Mouse (Mus musculus): Measurements from ENCODE around the gene Utp6. TPM values are rescaled to one million over a fixed set of nuclear protein-coding genes. Genes with fewer than 3 reads are reported as not detected.
A peak's percentile ranks its signal among the peaks of the same experiment; 100 is the strongest.
"Not testable (repeated sequence)": the region's sequence is repeated elsewhere in the genome, so short reads cannot be mapped to it uniquely, and the experiment has no call there.

Gene Utp6
- total and polyA plus RNA-seq, 2 experiments, result 4.2 to 26.6 TPM

DNA sequence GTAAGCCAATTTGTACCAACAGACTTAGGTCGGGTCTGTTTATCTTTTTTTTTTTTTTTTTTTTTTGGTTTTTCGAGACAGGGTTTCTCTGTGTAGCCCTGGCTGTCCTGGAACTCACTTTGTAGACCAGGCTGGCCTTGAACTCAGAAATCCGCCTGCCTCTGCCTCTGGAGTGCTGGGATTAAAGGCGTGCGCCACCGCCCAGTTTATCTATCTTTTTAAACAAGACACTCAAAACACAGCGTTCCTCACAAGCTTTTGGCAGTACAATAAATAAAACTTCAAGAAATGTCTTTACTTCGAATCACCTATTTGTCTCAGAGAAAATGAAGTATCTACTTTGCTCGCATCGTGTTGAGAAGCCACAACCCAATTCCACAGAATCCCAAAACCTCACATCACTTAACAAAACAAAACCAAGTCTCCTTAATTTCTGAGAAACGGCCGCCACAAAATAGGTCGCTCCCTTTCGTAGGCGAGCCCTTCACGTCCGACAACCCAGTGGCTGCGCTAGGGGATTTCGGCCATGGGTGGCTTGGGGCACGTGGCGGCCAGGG lies 29.9 kb upstream of the Utp6 start:
- DNase-seq (ENCODE audit: extremely low read depth, low read depth, low spot score), result peak; percentile 16
- H3K27me3 ChIP-seq (ENCODE audit: control insufficient read depth, insufficient read depth, low read length), result no peaks in the 10 kb centered on the region
- no peaks in the 10 kb centered on the region; the same call in 1 of the 2 replicates for H3K4me1 ChIP-seq (ENCODE audit: control insufficient read depth, insufficient read depth, low read length)
- TF ChIP-seq CTCF (IDR thresholded peaks at IDR 0.05; ENCODE audit: low read depth, low read length) (no peak), POLR2A (IDR thresholded peaks at IDR 0.05; ENCODE audit: extremely low read depth, insufficient read depth, low read length) (no peak)
- H3K27ac ChIP-seq (replicated peaks; ENCODE audit: insufficient read depth, low read depth, low read length), result no peak overlapping the region
- peaks cover 8% of the 10 kb centered on the region; the same call in 1 of the 2 replicates for H3K79me2 ChIP-seq (ENCODE audit: control insufficient read depth, insufficient read depth, low read length)
- peaks cover 4% of the 10 kb centered on the region; the same call in 1 of the 2 replicates for H3K36me3 ChIP-seq (ENCODE audit: control insufficient read depth, insufficient read depth, low read length)
- peak overlapping the region; percentile 73 for H3K9ac ChIP-seq (ENCODE audit: low read depth, low read length)
- peak overlapping the region; percentile 86 for H3K4me3 ChIP-seq (ENCODE audit: insufficient read depth, low read depth, low read length)
- 22% methylated on average over 21 of the region's 21 CpGs for WGBS

DNA sequence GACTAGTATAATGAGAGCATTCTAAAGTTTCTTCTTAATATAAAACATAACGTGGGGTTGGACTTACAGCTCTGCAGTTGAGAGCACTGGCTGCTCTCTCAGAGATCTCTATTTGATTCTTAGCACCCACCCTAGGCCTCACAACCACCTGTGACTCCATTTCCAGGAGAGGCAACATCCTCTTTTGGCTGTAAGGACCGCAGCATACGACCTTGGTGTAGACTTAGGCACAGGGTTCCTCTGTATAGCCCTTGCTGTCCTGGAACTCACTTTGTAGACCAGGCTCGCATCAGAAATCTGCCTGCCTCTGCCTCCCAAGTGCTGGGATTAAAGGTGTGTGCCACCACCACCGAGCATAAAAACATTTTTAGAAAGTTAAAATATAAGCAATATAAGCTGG lies 29.4 kb upstream of the Utp6 start:
- Histone ChIP-seq H3K27ac (replicated peaks; ENCODE audit: insufficient read depth, low read depth, low read length) (no peak overlapping the region), H3K27me3 (ENCODE audit: control insufficient read depth, insufficient read depth, low read length) (no peaks in the 10 kb centered on the region), H3K4me3 (ENCODE audit: insufficient read depth, low read depth, low read length) (no peak overlapping the region), H3K79me2 (ENCODE audit: control insufficient read depth, insufficient read depth, low read length) (peaks cover 8% of the 10 kb centered on the region; the same call in 1 of the 2 replicates), H3K4me1 (ENCODE audit: control insufficient read depth, insufficient read depth, low read length) (no peaks in the 10 kb centered on the region; the same call in 1 of the 2 replicates), H3K9ac (ENCODE audit: low read depth, low read length) (no peak overlapping the region), H3K36me3 (ENCODE audit: control insufficient read depth, insufficient read depth, low read length) (peaks cover 2% of the 10 kb centered on the region; the same call in 1 of the 2 replicates)
- TF ChIP-seq POLR2A (IDR thresholded peaks at IDR 0.05; ENCODE audit: extremely low read depth, insufficient read depth, low read length), result no peak
- 93% methylated on average over 5 of the region's 5 CpGs for WGBS
- DNase-seq (ENCODE audit: extremely low read depth, low read depth, low spot score), result no peak

DNA sequence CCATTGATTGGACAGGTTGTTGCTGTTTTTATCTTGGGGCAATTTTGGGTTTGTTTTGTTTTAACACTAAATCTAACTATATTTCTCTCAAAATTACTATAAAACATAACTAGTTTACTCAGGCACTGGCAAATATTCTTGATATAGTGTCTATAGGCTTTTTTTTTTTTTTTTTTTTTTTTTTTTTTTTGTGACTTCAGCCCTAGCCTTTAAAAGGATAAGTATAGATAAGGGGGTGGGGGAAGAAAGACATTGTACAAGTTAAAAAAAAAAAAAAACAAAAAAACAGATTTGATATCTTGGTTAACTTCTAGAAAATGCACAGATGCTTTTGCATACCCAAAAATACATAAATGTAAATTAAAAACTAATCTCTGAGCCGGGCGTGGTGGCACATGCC lies 27.9 kb upstream of the Utp6 start:
- no peak for TF ChIP-seq CTCF (IDR thresholded peaks at IDR 0.05; ENCODE audit: low read depth, low read length)
- TF ChIP-seq POLR2A (IDR thresholded peaks at IDR 0.05; ENCODE audit: extremely low read depth, insufficient read depth, low read length), result no peak
- H3K9ac ChIP-seq (ENCODE audit: low read depth, low read length), result no peak overlapping the region
- H3K79me2 ChIP-seq (ENCODE audit: control insufficient read depth, insufficient read depth, low read length), result peaks cover 8% of the 10 kb centered on the region; the same call in 1 of the 2 replicates
- no peak overlapping the region for H3K27ac ChIP-seq (replicated peaks; ENCODE audit: insufficient read depth, low read depth, low read length)
- no peak for DNase-seq (ENCODE audit: extremely low read depth, low read depth, low spot score)
- 98% methylated on average over 2 of the region's 2 CpGs for WGBS
- H3K4me3 ChIP-seq (ENCODE audit: insufficient read depth, low read depth, low read length), result no peak overlapping the region
- H3K27me3 ChIP-seq (ENCODE audit: control insufficient read depth, insufficient read depth, low read length), result no peaks in the 10 kb centered on the region
- no peaks in the 10 kb centered on the region for H3K36me3 ChIP-seq (ENCODE audit: control insufficient read depth, insufficient read depth, low read length)
- H3K4me1 ChIP-seq (ENCODE audit: control insufficient read depth, insufficient read depth, low read length), result no peaks in the 10 kb centered on the region; the same call in 1 of the 2 replicates

DNA sequence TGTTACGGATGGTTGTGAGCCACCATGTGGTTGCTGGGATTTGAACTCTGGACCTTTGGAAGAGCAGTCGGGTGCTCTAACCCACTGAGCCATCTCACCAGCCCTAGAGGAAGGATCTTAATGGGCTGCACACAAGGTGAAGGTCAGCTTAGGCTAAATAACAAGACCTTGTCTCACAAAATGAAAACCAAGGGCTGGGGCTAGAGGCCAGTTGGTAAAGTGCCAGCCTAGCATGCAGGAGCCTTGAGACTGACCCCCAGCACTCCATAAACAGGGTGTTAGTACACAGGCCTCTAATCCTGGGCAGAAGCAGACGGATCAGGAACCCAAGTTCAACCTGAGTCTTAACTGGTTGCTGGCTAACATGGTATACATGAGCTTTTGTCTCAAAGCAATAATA lies 25.7 kb upstream of the Utp6 start:
- WGBS, result 94% methylated on average over 3 of the region's 3 CpGs
- no peaks in the 10 kb centered on the region for H3K79me2 ChIP-seq (ENCODE audit: control insufficient read depth, insufficient read depth, low read length)
- DNase-seq (ENCODE audit: extremely low read depth, low read depth, low spot score), result no peak

DNA sequence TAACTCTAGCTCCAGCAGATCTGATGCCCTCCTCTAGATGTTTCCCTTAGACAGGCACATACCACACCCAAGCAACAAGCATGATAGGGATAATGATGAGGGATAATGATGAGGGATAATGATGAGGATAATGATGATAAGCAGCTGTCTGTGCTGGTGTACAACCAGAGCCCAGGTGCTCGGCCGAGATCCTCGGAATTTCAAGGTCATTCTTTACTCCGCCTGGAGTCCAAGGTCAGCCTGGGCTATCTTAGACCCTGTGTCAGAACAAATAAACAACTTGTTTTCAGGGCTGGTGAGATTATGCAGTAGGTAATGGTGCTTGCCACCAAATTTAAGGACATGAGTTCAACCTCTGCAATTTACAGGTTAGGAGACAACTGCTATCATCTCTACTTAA lies 24.7 kb upstream of the Utp6 start:
- H3K36me3 ChIP-seq (ENCODE audit: control insufficient read depth, insufficient read depth, low read length), result no peaks in the 10 kb centered on the region
- TF ChIP-seq POLR2A (IDR thresholded peaks at IDR 0.05; ENCODE audit: extremely low read depth, insufficient read depth, low read length), result no peak
- H3K27me3 ChIP-seq (ENCODE audit: control insufficient read depth, insufficient read depth, low read length), result no peaks in the 10 kb centered on the region
- H3K79me2 ChIP-seq (ENCODE audit: control insufficient read depth, insufficient read depth, low read length), result no peaks in the 10 kb centered on the region
- H3K9ac ChIP-seq (ENCODE audit: low read depth, low read length), result no peak overlapping the region
- H3K4me3 ChIP-seq (ENCODE audit: insufficient read depth, low read depth, low read length), result no peak overlapping the region
- DNase-seq (ENCODE audit: extremely low read depth, low read depth, low spot score), result no peak
- WGBS, result 86% methylated on average over 4 of the region's 4 CpGs
- H3K27ac ChIP-seq (replicated peaks; ENCODE audit: insufficient read depth, low read depth, low read length), result no peak overlapping the region
- no peaks in the 10 kb centered on the region for H3K4me1 ChIP-seq (ENCODE audit: control insufficient read depth, insufficient read depth, low read length)

More for the DNA sequence above, 25.7 kb upstream of the Utp6 start:
- TF ChIP-seq POLR2A (IDR thresholded peaks at IDR 0.05; ENCODE audit: extremely low read depth, insufficient read depth, low read length) (no peak), CTCF (IDR thresholded peaks at IDR 0.05; ENCODE audit: low read depth, low read length) (no peak)
- Histone ChIP-seq H3K4me3 (ENCODE audit: insufficient read depth, low read depth, low read length) (no peak overlapping the region), H3K4me1 (ENCODE audit: control insufficient read depth, insufficient read depth, low read length) (no peaks in the 10 kb centered on the region), H3K27ac (replicated peaks; ENCODE audit: insufficient read depth, low read depth, low read length) (no peak overlapping the region), H3K9ac (ENCODE audit: low read depth, low read length) (no peak overlapping the region), H3K36me3 (ENCODE audit: control insufficient read depth, insufficient read depth, low read length) (no peaks in the 10 kb centered on the region), H3K27me3 (ENCODE audit: control insufficient read depth, insufficient read depth, low read length) (no peaks in the 10 kb centered on the region)

DNA sequence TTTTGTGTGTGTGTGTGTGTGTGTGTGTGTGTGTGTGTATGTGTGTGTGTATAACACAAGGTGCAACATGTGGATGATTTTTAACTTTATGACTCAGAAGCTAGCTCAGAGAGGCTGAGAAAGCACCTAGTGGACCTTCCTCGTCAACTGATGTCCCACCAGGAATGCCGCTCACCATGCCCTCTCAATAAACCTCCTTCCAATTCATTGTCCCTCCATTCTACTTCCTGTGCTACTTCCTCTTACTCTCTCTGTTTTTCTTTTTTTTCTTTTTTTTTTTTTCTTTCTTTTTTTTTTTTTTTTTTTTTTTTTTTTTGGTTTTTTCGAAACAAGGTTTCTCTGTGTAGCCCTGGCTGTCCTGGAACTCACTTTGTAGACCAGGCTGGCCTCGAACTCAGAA lies 15.6 kb upstream of the Utp6 start:
- 96% methylated on average over 3 of the region's 4 CpGs for WGBS

DNA sequence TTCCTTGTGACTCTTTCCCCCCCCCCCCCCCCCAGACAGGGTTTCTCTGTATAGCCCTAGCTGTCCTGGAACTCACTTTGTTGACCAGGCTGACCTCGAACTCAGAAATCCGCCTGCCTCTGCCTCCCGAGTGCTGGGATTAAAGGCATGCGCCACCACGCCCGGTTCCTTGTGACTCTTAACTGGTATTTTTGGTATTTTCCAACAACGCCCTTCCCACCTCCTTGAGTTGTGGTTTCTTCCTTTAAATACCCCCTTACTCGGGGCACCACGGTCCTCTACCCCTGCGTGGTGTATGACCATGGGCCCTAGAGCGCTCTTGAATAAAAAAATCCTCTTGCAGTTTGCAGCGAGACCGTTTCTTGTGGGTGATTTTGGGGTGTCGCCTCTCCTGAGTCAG lies 14.9 kb upstream of the Utp6 start:
- 96% methylated on average over 14 of the region's 14 CpGs for WGBS
- H3K4me3 ChIP-seq (ENCODE audit: insufficient read depth, low read depth, low read length); H3K4me1 ChIP-seq (ENCODE audit: control insufficient read depth, insufficient read depth, low read length); DNase-seq (ENCODE audit: extremely low read depth, low read depth, low spot score); H3K79me2 ChIP-seq (ENCODE audit: control insufficient read depth, insufficient read depth, low read length); H3K9ac ChIP-seq (ENCODE audit: low read depth, low read length); H3K27ac ChIP-seq (replicated peaks; ENCODE audit: insufficient read depth, low read depth, low read length); H3K36me3 ChIP-seq (ENCODE audit: control insufficient read depth, insufficient read depth, low read length): not testable (repeated sequence)
- H3K27me3 ChIP-seq (ENCODE audit: control insufficient read depth, insufficient read depth, low read length), result peaks cover 10% of the 10 kb centered on the region

More for the DNA sequence above, 15.6 kb upstream of the Utp6 start:
- DNase-seq (ENCODE audit: extremely low read depth, low read depth, low spot score); H3K36me3 ChIP-seq (ENCODE audit: control insufficient read depth, insufficient read depth, low read length); H3K9ac ChIP-seq (ENCODE audit: low read depth, low read length); H3K79me2 ChIP-seq (ENCODE audit: control insufficient read depth, insufficient read depth, low read length); H3K4me3 ChIP-seq (ENCODE audit: insufficient read depth, low read depth, low read length); H3K4me1 ChIP-seq (ENCODE audit: control insufficient read depth, insufficient read depth, low read length); H3K27ac ChIP-seq (replicated peaks; ENCODE audit: insufficient read depth, low read depth, low read length): not testable (repeated sequence)
- H3K27me3 ChIP-seq (ENCODE audit: control insufficient read depth, insufficient read depth, low read length), result peaks cover 10% of the 10 kb centered on the region

DNA sequence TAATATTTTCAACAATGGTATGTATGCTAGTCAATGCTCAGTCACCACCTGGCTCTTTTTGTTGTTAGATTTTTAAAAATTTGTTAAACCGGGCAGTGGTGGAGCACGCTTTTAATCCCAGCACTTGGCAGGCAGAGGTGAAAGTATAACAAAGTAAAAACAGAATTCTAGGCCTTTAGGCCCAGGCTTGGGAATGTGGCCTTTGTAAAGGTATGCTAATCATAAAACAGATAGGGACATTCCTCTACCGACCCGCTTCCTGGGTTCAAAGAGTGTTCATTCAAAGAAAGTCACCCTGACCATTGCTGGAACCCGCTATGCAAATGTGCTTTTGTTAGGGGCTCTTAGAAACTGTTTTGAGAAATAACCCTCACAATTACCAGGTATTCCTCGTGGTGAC lies 14.5 kb upstream of the Utp6 start:
- H3K27me3 ChIP-seq (ENCODE audit: control insufficient read depth, insufficient read depth, low read length), result peaks cover 10% of the 10 kb centered on the region
- not testable (repeated sequence) for H3K27ac ChIP-seq (replicated peaks; ENCODE audit: insufficient read depth, low read depth, low read length); H3K36me3 ChIP-seq (ENCODE audit: control insufficient read depth, insufficient read depth, low read length); DNase-seq (ENCODE audit: extremely low read depth, low read depth, low spot score); H3K79me2 ChIP-seq (ENCODE audit: control insufficient read depth, insufficient read depth, low read length); H3K9ac ChIP-seq (ENCODE audit: low read depth, low read length); H3K4me1 ChIP-seq (ENCODE audit: control insufficient read depth, insufficient read depth, low read length); H3K4me3 ChIP-seq (ENCODE audit: insufficient read depth, low read depth, low read length)
- 86% methylated on average over 6 of the region's 6 CpGs for WGBS

All from liver, adult 2 months (tissue).